Mouse (Mus musculus) WW6 (cell line): Measurements from ENCODE around the gene Tsc22d3.
A peak's percentile ranks its signal among the peaks of the same experiment; 100 is the strongest.

Source experiments
- DNase-seq: peaks from one replicate; pipeline ENCODE4 v3.0.0-alpha.2; 2013; ENCODE audit warnings: low read depth, low spot score

Tsc22d3 gene

DNA sequence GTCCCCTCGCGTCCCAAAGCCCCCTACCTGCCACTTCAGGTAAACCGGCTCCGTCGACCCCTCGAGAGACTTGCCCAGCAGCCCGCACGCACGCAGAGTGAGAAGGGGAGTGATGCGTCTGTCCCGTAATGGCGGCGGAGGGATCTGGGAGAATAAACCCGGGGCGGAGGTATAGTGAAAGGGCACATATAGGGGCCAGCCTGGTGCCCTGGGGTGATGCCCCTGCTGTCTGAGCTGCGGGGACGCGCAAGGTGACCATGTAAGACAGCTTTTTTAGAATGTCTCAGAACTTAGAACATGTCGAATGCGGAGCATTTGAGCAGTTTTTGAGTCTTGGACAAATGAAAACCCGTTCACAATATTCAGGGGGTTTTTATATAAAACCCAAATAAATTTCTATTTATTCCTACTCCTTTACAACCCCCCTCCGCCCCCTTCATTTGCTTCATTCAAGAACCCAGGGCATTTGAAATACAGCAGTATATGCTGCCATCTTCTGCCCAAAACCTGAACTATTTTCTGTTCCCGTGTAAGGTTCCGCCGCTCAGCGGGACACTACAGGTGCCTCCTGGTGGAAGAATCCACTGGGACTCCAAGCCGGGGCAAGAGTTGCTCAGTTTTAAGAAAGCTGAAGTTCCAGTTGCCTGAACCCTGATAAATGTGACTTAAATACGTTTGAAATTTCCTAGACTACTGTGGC is at the start of gene Tsc22d3:
TSS of gene Tsc22d3 (minus strand) at position 250 of the 700 bp plus-strand sequence.
- DNase-seq: peak; percentile 34

DNA sequence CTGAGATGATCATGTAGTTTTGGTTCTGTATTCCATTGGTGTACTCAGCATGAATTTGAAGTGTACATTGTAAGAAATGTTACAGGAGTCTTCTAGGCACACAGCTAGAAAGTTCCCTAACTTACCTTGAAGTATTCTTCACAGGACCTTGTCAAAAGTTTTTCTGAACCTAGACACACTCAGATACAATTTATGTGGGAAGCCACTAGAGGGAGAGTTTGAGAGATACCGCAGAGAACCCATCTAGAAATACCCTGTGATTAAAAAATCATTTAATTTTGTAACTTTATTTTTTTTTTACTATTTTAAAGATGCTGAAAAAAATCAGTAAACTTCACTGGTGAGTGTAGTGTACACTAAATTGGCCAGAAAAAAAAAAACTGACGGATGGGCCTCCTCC is 39.1 kb upstream of the Tsc22d3 start:
- no peak for DNase-seq

DNA sequence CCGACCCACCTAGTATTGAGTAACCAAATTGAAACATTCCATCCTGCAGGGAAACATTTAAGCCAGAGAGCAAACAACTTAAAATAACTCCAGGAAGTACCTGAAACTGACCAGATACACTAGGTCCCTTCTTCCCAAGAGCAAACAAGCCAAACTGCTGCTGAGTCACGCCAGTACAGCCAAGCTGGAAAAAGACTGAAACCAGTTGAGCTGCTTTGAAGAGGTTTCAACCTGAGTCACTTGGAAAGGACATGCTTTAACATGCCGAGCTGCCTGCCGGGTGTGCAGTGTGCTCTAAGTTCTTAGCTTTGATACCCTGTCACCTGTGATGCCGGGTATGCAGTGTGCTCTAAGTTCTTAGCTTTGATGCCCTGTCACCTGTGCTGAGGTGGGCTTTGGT is 37.6 kb upstream of the Tsc22d3 start:
- no peak for DNase-seq

DNA sequence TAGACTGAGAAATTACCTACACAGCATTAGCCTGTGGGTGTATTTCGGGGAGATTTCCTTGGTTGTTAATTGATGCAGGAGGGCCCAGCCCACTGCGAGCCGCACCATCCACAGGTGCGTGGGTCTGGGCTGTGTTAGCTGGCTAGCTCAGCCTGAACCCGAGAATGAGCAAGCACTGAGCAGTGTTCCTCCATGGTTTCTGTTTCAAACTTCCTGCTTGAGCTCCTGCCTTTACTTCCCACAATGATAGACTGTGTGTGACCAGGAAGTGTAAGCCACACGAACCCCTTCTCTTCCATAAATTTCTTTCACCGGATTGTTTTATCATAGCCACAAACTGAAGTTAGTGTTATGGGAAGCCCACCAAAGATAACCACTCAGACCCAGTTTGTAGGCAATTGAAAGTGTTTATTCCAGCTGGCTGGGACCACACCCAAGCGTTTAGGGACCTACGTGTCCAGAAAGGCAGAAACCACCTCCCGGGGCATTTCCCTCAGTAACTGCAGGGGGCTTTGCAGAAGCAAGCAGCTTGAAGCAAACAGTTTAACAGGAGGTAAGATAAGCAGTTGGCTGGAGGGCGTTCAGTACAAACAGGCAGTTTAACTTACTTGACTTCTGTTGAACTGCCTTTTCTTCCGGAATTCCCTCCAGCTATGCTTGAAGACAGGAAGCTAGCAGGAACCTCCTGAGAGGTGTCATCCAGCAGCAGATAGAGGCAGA is 24.6 kb upstream of the Tsc22d3 start:
- DNase-seq: no peak

DNA sequence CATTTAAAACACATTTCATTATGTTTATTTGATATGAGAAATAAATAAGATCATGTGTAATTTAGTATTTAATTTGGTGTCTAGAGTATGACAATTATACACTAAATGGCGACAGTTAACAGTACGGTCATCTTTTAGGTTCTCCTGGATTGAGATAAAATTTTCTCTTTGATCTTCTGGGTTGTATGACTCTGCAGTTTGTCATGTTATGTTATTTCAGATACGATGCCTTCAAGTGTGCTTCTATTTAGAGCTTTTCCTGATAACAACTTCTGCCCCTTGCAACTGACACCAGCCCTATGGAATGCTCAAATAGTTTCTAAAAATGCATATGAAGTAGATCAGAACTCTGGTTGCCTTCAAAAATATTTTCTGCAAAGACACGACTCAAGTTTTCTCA is 9.5 kb upstream of the Tsc22d3 start:
- DNase-seq: no peak

DNA sequence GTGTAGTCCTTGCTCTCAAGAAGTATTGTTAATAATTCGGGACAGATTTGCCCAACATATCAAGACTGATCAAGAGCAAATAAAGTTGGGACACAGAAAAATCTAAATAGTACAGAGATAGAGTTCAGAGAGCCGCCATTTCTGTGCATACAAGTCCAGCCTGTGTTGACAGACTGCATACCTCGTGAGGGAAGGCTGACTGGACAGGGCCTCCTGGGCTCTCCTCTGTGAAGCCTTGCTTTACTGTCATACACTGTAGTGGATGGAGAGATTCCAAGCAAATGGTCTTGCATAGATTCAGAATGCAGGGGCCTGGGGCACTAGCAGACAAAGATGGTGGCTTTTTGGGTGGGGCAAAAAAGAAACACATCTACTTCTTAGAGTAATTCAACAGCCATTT is 1.4 kb upstream of the Tsc22d3 start:
- no peak for DNase-seq

DNA sequence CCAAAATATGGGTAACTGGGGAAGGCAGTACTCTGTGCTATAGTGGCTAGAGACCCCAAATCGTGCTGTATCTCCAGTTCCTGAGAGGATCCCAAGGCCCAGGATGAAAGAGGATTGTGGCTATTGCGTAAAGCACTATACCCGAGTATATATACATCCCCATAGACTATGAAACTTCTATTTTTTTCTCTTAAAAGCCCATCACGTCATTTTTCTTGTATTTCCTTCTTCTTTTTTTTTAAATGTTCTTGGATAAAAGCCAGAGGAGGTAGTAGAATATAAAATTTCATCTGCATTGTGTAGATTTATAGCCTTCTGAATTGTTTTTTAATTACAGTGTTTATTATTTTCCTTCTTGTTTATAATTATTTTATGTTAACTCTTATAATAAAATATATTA is 852 bp upstream of the Tsc22d3 start:
- no peak for DNase-seq

DNA sequence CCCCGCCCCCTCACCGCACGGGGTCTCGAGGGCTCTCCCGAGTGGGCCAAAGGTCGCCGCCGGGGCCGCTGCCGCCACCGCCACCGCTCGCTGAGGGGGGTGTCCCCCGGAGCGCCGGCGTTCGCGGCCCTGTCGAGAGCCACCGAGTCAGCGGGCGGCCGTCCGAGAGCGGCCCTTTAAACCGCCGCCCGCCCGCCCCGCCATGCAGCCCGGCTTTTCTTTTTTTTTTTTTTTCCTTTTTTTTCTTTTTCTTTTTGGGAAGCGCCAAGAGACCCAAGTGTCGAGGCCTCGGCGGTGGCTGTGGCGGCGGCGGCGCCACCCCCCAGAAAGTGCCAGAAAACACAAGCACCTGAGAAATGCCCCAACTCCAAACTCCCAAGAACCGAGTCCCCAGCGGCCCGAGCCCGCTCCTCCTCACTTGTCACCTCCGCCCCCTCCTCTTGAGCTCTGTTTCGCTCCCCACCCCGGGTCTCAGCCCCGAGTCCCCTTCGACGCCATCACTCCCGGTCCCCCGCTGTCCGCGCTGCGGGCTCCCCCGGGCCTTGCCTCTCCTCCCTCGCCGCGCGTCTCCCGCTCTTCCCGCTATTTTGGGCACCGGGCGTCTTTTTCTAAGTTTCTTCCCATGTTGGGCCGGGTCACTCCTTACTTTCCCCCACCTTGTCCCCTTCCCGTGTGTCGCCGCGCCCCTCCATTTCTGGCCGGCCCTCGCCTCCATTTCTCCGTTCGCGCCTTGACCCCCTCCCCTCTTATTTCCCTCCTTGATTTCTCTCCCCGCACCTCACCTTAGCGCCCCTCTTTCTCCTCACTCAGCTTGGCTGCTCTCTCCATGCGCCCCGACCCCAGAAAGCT is 674 bp downstream of the Tsc22d3 start:
- DNase-seq: no peak

DNA sequence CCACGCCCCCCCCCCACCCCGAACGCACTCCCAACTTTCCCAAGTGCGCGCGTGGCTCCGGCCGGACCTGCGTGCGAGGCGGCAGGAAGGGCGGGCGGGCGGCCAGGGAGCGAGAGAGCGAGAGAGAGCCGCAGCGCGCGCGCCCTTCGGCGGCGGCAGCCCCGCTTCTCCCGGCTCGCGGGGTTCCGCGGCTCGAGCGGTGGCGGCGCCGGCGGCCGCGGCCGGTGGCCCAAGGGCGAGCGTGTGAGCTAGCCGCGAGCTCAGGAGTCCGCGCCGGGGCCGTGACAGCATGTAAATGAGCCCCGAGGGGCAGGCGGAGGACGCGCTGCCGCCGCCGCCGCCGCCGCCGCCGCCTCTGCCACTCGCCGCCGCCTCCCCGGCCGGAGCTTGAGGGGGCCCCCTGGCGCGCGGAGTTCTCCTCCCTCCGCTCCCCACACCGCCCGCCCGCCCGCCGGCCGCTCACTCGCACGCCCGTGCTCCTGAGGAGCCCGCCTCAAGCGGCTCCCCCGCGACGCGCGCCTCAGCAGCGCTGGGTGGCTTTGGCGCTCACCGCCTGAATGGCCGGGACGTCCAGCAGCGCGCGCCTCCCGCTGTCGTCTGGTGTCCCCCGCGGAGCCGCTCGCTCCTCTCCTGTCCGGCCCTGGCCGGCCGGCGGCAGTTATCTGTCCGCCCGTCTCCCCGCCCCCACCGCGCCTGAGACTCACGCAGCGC is 1.5 kb downstream of the Tsc22d3 start:
- DNase-seq: no peak

DNA sequence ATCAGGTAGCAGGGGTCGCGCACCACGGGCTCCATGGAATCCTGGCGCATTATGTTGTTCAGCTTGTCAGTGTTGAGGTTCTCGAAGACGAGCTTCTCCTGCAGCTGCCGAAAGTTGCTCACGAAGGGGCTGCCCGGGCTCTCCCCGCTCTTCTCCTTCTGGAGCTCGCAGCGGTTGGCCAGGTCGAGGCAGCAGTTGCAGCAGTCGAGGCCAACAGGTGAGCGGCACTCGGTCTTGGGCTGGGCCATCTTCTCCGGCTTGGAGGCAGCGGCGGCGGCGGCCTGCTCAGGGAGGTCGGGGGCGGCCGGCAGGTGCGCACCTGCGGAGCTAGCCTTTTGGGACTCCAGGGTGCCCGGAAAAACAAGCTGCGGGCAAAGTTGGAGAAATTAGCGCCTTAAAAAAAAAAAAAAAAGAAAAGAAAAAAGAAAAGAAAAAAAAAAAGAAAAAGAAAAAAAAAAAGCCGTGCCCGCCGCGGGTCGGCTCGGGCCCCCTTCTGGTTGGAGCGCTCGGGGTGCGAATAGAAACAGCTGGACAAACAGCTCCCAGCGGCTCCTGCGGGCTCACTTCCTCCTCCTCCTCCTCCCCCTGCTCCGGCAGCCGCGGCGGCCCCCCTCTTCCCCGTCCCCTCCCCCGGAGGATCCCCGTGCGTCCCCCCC is 2.1 kb downstream of the Tsc22d3 start:
- DNase-seq: no peak

DNA sequence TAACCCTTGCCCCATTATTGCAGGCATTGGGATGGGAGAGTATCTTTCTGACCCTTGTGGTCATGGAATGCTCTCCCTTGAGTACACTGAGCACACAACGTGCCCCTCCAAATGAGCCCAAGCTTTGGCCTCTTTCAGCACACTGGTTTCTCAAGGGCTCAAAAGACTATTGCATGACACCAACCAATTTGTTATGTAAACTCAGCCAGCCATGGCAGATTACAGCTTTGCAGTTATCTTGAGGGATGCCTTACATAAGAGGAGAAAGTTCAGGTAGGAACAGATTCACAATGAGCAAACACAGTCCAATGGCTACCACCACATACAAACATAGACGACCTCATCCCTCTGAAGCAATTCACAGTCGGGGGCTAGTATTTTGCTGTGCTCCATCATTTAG is 9.3 kb downstream of the Tsc22d3 start:
- DNase-seq: no peak

DNA sequence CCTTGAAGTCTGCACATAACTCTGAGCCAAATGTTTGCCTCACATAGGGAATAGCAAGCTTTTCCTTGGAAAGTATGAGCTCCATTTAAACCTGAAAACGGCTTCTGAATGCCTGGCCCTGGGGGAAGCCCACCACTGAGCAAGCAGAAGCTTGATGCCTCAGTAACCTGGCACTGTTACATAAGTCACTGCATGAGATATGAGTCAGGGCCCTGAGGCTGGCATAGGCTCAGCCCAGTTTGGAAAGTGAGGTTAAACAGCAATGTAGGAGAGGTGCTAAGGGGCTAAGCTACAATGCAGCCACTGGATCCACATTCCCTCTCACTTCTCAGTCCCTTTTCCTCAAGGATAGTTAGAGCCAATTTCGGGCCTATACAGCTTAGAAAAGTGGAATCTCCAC is 10.3 kb downstream of the Tsc22d3 start:
- no peak for DNase-seq

DNA sequence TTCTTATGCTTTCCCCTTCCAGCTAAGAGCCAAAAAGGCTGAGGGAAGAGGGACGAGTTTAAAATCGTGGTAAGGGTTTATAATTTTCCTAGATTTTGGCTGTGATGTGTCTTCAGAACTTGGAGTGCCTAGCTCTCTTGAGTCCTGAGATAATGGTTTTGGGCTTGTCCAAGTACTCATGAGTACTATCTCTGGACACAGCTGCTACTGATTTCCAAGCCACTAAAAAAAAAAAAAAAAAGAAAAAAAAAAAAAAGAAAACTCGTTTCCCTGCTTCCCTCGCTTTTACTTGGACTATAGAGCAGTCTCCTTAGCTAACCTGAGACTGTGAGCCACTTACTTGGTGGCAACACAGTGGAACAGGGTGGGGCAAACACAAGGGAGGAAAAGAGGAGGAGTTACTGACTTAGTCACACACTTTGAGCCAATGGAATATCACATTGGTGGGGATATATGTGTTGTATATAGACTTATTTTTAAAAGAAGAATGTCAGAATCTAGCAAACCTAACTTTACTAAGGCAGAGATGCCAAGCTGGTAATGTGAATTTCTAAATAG is 11.2 kb downstream of the Tsc22d3 start:
- no peak for DNase-seq

DNA sequence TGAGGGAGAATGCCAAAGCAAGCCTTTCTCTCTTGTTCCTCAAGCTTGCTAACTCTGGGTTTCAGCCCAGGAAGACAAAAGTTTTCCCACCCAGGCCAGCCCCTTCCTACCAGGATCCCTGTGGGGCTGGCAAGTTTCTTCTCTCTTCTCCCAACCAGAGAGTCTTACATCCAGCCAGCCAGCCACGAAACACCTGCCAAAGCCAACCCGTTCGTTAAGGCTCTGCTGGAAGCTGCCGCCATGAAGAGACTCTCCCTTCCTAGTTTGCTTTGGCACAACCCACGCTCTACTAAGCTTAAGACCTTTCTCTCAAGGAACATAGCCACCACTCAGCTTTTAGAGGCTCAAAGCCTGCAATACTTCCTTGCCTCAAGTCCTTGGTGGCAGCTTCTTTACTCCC is 11.9 kb downstream of the Tsc22d3 start:
- no peak for DNase-seq

DNA sequence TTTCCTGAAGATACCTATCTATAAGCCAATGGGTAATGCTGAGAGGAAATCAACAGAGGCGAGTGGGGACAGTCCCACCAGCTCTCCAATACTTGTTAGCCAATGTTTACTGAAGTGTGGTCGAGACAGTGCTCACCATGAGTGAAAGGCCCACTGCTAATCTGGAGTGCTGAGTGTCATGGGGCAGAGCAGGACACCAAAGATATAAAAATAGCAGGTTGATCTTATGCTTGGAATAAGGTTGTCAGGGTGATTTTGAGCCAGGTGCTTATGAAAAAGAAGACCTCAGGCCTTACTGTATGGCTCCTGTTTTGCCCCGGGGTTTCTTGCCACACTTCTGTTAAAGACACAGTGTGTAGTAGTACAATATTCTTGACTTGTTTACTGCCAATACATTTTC is 20.0 kb downstream of the Tsc22d3 start:
- DNase-seq: no peak

DNA sequence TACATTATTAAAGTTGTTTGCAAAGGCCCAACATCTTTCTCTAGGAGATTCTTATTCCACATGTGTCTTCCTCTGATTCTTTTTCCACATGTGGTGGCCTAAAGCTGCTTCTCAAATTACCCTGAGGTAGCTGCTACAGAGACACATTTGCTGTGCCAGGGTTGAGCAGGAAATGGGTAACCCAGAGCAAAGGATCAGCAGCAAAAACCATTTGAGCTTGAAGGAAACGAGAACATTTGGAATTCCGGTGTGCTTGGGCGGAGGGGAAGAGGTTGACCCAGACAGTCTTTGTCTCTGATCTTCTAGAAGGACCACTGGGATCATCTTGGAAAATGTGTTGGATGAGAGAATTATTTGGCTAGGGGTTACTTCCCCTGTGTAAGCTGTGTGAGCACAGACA is 24.8 kb downstream of the Tsc22d3 start:
- DNase-seq: no peak

DNA sequence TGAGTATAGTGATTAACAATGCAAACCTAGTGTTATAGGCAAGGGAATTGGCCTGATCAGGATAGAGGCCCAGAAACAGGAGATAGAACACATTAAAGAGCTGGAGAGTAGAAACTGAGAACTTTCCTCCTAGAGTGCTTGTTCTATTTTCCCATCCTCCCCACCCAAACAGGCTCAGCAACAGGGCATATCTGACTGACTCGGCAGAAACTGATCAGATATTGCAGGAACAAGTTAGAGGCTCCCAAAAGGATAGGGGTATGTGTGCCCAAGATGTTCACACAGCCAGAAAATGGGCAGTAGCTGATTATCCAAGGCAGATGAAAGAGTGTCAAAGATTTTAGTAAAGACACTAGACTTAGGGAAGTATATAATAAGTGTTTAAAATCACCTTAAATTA is 25.3 kb downstream of the Tsc22d3 start:
- no peak for DNase-seq

DNA sequence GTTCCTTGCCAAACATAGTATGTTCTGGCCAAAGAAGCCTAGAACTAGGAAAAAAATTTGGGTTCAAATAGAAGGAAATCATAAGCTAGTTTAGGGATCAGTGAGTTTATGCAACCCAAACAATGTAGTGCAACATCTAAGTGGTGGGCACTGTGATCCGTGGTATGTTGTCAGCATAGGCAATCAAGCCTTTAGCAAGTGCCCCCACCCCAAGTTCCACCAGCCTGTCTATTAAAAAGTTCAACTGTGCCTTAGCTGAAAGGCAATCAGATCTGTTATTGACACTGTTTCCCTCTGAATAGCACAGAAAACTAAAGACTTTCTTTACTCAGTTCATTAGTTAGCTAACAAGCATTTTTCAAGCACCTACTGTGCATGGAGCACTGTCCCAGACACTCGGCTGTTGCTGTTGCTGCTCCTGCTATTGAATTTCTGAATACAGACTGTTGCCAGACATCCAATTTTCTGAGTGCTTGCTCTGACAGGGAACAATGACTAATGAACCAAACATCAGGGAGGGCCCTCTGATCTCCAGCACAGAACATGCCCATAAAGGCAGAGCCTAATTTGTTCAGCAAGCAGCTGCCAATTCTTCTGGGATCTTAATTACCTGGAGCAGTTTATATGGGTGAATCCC is 27.6 kb downstream of the Tsc22d3 start:
- no peak for DNase-seq

DNA sequence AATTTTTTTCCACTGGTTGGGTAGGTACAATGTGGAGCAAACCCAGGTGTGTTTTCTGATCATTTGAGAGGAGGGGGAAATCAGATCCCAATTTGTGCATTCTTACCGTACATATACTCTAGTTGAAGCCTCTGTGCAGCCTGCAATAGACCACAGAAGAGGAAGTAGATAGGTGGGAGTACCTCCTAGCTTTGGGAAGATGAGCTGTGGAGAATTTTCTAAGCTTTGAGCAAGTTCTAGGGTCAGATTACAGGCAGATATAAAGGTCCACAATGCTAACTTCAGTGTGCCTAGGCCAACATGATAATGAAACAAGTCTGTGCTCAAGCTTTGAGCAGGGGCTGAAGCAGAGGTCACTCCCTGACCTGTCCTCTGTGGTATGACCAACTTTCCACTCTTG is 30.9 kb downstream of the Tsc22d3 start:
- no peak for DNase-seq

DNA sequence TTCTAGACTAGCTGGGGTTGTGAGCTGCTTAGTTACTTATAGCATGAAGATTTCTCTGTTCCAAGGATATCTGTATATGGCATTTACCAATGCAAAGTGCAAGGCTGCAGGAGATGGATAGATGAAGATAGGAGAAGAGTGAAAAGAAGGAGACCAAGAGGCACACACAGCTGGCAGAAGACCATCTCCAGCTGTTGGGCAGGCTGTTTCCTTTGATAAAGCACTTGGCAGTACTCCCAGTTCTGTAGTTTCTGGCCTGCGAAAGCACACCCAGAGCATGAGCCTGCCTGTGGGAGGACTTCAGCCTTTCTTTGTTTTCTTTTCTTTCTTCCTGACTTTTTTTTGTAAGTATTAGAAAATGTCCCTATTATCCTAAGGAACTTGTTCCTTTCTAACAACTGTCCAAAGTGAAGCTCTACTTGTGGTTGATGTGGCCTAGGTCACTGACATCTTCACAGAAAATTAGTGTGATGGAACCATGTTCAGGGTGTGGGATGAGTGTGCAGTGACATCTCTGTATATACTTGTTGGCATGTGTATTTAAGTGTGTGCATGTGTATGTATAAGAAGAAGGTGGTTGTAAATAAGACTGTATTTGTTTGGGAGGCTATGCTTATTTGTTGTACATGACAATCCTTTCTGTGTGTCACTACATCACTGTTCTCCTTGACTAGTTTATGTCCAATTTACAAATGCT is 32.6 kb downstream of the Tsc22d3 start:
- no peak for DNase-seq
